Mouse (Mus musculus): Measurements from ENCODE around the gene Thap11.

Gene Thap11

GRCm38 (mm10) chr8:105851651-105852143 is 3.2 kb upstream of the Thap11 start:
- in situ Hi-C loops (cut with MboI, MseI): no loop called here

- in situ Hi-C loops (cut with MboI, MseI): no loop called here
Measured at GRCm38 (mm10) chr8:105852146-105852729, 2.7 kb upstream of the Thap11 start.

GRCm38 (mm10) chr8:105853178-105853577 is 1.8 kb upstream of the Thap11 start, which contains the start of gene Cenpt:
TSS of gene Cenpt (minus strand) at chr8:105853278.
- in situ Hi-C loops (cut with MboI, MseI): no loop called here

GRCm38 (mm10) chr8:105854303-105854702 is 629 bp upstream of the Thap11 start:
- in situ Hi-C loops (cut with MboI, MseI): no loop called here

- in situ Hi-C loops (cut with MboI, MseI): no loop called here
Measured at GRCm38 (mm10) chr8:105855248-105856167, 576 bp downstream of the Thap11 start.

- in situ Hi-C loops (cut with MboI, MseI): no loop called here
Measured at GRCm38 (mm10) chr8:105856168-105856835, 1.4 kb downstream of the Thap11 start.

- in situ Hi-C loops (cut with MboI, MseI): no loop called here
Measured at GRCm38 (mm10) chr8:105858495-105858894, 3.6 kb downstream of the Thap11 start.

- in situ Hi-C loops (cut with MboI, MseI): no loop called here
Measured at GRCm38 (mm10) chr8:105859314-105859713, 4.4 kb downstream of the Thap11 start.

- in situ Hi-C loops (cut with MboI, MseI): loop anchor here (5.0 kb wide), 1 partner anchor 33 kb away; the partner anchor contains the start of genes Ranbp10 and Tsnaxip1
Measured at GRCm38 (mm10) chr8:105860143-105860981, 5.4 kb downstream of the Thap11 start, which contains the start of gene Nutf2. TSS of gene Nutf2 (plus strand) at chr8:105860580.

- in situ Hi-C loops (cut with MboI, MseI): loop anchor here (5.0 kb wide), 1 partner anchor 35 kb away; the partner anchor contains the start of genes Ranbp10 and Tsnaxip1
Measured at GRCm38 (mm10) chr8:105861951-105862350, 7.0 kb downstream of the Thap11 start.

- in situ Hi-C loops (cut with MboI, MseI): no loop called here
Measured at GRCm38 (mm10) chr8:105866364-105867029, 11.6 kb downstream of the Thap11 start.

GRCm38 (mm10) chr8:105874301-105874700 is 19.4 kb downstream of the Thap11 start:
- in situ Hi-C loops (cut with MboI, MseI): no loop called here

GRCm38 (mm10) chr8:105880754-105881520 is 26.0 kb downstream of the Thap11 start, which contains the start of gene Edc4:
TSS of gene Edc4 (plus strand) at chr8:105880881.
- in situ Hi-C loops (cut with MboI, MseI): loop anchor here (10.0 kb wide), 1 partner anchor 54 kb away; the partner anchor contains the start of genes Ctrl and Psmb10

GRCm38 (mm10) chr8:105889756-105890465 is 35.0 kb downstream of the Thap11 start:
- in situ Hi-C loops (cut with MboI, MseI): loop anchor here (10.0 kb wide), 1 partner anchor 45 kb away; the partner anchor contains the start of genes Ctrl and Psmb10

GRCm38 (mm10) chr8:105890870-105891269 is 35.9 kb downstream of the Thap11 start:
- in situ Hi-C loops (cut with MboI, MseI): no loop called here

- in situ Hi-C loops (cut with MboI, MseI): no loop called here
Measured at GRCm38 (mm10) chr8:105892432-105892831, 37.5 kb downstream of the Thap11 start.

- in situ Hi-C loops (cut with MboI, MseI): no loop called here
Measured at GRCm38 (mm10) chr8:105893339-105893738, 38.4 kb downstream of the Thap11 start, which contains the start of gene Nrn1l. TSS of gene Nrn1l (plus strand) at chr8:105893567.

- in situ Hi-C loops (cut with MboI, MseI): no loop called here
Measured at GRCm38 (mm10) chr8:105897801-105898480, 43.0 kb downstream of the Thap11 start.

Data from regulatory T cell (primary cell).